Mouse (Mus musculus) cerebellum, adult 11 months (tissue): ENCODE measurements at regions not wholly inside any gene's neighbourhood (a gene's known extent, or its start where the extent isn't known, plus 50 kb on each side); places are given as distances from the start of the nearest gene placed in this dataset.

Experiments used
- DNase-seq: peaks from one replicate; pipeline ENCODE4 v3.0.0; 2022

- DNase-seq: peak; percentile 10
Observed at GRCm38 (mm10) chr6:19214700-19215099, 348.6 kb downstream of the Ankrd7 start.

GRCm38 (mm10) chr6:19215124-19215523, 349.0 kb downstream of the Ankrd7 start:
- peak; percentile 56 for DNase-seq

- no peak for DNase-seq
Observed at GRCm38 (mm10) chr6:19264075-19264819, 398.1 kb downstream of the Ankrd7 start.

- no peak for DNase-seq
Observed at GRCm38 (mm10) chr6:19273207-19273606, 407.1 kb downstream of the Ankrd7 start.

GRCm38 (mm10) chr6:19282682-19283333, 416.7 kb downstream of the Ankrd7 start:
- DNase-seq: peak; percentile 85

DNA sequence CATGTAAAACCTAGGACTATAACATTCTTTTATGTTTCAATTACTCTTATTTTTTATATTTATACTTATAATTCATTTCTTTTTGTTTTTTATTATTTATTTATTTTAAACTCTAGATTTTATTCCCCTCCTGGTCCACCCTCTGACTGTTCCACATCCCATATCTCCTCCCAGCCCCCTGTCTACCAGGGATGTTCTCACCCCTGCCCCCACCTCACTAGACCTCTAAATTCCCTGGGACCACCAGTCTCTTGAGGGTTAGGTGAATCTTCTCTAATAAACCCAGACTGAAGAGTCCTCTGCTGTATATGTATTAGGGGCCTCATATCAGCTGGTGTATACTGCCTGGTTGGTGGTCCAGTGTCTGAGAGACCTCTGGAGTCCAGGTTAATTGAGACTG, 466.5 kb downstream of the Ankrd7 start:
- DNase-seq: no peak

- no peak for DNase-seq
Observed at GRCm38 (mm10) chr6:19335653-19336052, 469.5 kb downstream of the Ankrd7 start.

DNA sequence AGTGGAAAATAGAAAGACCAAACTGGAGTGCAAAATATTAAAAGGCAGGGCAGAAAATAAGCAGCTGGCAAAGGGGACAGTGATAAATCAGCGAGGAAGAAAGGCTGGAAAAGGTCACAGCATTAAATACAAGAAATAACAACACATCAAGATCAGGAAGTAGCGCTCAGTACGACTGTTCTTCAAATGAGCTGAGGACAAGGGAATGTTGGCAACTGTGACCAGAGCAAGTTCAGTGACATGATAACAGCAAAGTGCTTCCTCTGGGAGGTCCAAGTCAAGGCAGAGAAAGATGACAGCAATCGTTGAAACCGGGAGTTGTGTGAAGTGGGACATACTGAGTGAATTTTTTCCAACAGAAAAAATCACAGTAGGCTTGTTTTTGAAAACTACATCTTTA, 472.4 kb downstream of the Ankrd7 start:
- no peak for DNase-seq
